Mouse (Mus musculus): ENCODE measurements around the gene Polm.

DNA sequence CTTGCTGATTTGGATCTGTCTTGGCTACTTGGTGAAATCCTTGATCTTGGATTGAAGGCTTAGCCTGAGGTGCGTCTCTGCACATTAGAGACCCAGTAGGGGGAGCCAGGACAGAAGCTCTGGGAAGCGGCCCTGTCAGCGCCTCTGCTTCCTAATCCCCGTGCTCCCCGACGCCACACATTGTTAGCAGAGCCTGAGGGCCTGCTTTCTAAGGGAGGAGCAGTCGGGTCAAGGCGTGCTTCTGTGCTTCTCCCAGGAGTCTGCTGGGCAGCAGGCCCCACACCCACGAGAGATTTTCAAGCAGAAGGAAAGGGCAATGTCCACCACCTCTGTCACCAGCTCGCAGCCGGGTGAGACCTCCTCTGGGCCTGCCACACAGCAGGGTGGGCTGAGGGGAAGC lies 40.4 kb downstream of the Polm start:
- no peak for TF ChIP-seq CTCF (IDR thresholded peaks at IDR 0.05; ENCODE audit: low read depth)
- no peak for TF ChIP-seq EP300 (IDR thresholded peaks at IDR 0.05; ENCODE audit: low read depth)
